Mouse (Mus musculus) lung, embryonic 14.5 days (tissue): Measurements from ENCODE around the gene Lama5. TPM values are rescaled to one million over a fixed set of nuclear protein-coding genes. Genes with fewer than 3 reads are reported as not detected.

Experiments used
- ATAC-seq: fragments of 200-750 bp; cut with Nextera tagmentation; 2 replicates; pipeline ENCODE4 v1.8.0; 2017; ENCODE audit warnings: mild to moderate bottlenecking, moderate TSS enrichment, moderate library complexity; ENCODE audit not compliant: insufficient read depth
- DNase-seq: peaks from one replicate; pipeline ENCODE4 v3.0.0-alpha.2; 2015
- H3K27ac ChIP-seq: fragments of 300-500 bp; sonication (generic); 2 replicates; pipeline ENCODE4 v1.5.1; 2014; ENCODE audit warnings: low read depth, mild to moderate bottlenecking, moderate library complexity
- H3K27me3 ChIP-seq: fragments of 300-500 bp; sonication (generic); 2 replicates; pipeline ENCODE4 v1.6.1; 2014; ENCODE audit warnings: low read length, control low read depth; ENCODE audit not compliant: insufficient read depth
- H3K36me3 ChIP-seq: fragments of 300-500 bp; sonication (generic); 2 replicates; pipeline ENCODE4 v1.6.1; 2014; ENCODE audit warnings: control low read depth; ENCODE audit not compliant: insufficient read depth
- H3K4me1 ChIP-seq: fragments of 300-500 bp; sonication (generic); 2 replicates; pipeline ENCODE4 v1.6.1; 2014; ENCODE audit warnings: antibody characterized with exemption, control low read depth; ENCODE audit not compliant: insufficient read depth
- H3K4me2 ChIP-seq: fragments of 300-500 bp; sonication (generic); 2 replicates; pipeline ENCODE4 v1.6.1; 2014; ENCODE audit warnings: mild to moderate bottlenecking
- H3K4me3 ChIP-seq: fragments of 300-500 bp; sonication (generic); 2 replicates; pipeline ENCODE4 v1.5.1; 2014; ENCODE audit warnings: low read depth, low read length
- H3K9ac ChIP-seq: fragments of 300-500 bp; sonication (generic); 2 replicates; pipeline ENCODE4 v1.6.1; 2014
- H3K9me3 ChIP-seq: fragments of 300-500 bp; sonication (generic); 2 replicates; pipeline ENCODE4 v1.6.1; 2016; ENCODE audit warnings: low read depth, low read length, control low read depth
- CTCF ChIP-seq: IDR thresholded peaks from 2 replicates; pipeline ENCODE4 v1.5.1; 2016; ENCODE audit warnings: antibody characterized with exemption, low read depth
- WGBS: fragments of 180-500 bp; shearing (Covaris S2); extraction: QIAGEN DNeasy Blood & Tissue Kit; methylation state at CpG from one replicate; pipeline ENCODE4 v1.1.7; 2014; 5-methylcytosine and 5-hydroxymethylcytosine counted together
- polyA plus RNA-seq: library from polyadenylated mRNA; unstranded; fragments of >200 nt; fragmentation: Nextera tagmentation; extraction: Ambion mirVana; gene quantifications from 2 replicates; pipeline ENCODE4 v1.2.1, GENCODE M21; 2014

Lama5 gene
- polyA plus RNA-seq, 1 experiment from 2014 or later: 95.0 TPM

- ATAC-seq (no peak), DNase-seq (no peak)
- no peak overlapping the region for H3K4me2 ChIP-seq
- no peaks in the 10 kb centered on the region for H3K4me1 ChIP-seq
- no peak overlapping the region for H3K4me3 ChIP-seq
- no peaks in the 10 kb centered on the region for H3K27me3 ChIP-seq
- no peak overlapping the region for H3K9ac ChIP-seq
- H3K27ac ChIP-seq: no peak overlapping the region
- H3K36me3 ChIP-seq: peaks cover 68% of the 10 kb centered on the region
- no peaks in the 10 kb centered on the region for H3K9me3 ChIP-seq
- whole genome bisulfite sequencing: 80% methylated on average over 10 of the region's 10 CpGs
- no peak for TF ChIP-seq CTCF
Measured at GRCm38 (mm10) chr2:180197323-180198037, 28.2 kb downstream of the Lama5 start.

- WGBS: 72% methylated on average over 11 of the region's 12 CpGs
- TF ChIP-seq CTCF: no peak
Measured at GRCm38 (mm10) chr2:180196610-180197322, 28.9 kb downstream of the Lama5 start.

GRCm38 (mm10) chr2:180187362-180187761, 38.3 kb downstream of the Lama5 start:
- WGBS: 84% methylated on average over 11 of the region's 11 CpGs
- Histone ChIP-seq H3K27ac (no peak overlapping the region), H3K9me3 (no peaks in the 10 kb centered on the region), H3K9ac (no peak overlapping the region), H3K4me3 (no peak overlapping the region), H3K4me1 (no peaks in the 10 kb centered on the region), H3K27me3 (no peaks in the 10 kb centered on the region), H3K4me2 (no peak overlapping the region), H3K36me3 (peaks cover 55% of the 10 kb centered on the region; the same call in 1 of the 2 replicates)
- TF ChIP-seq CTCF: no peak
- ATAC-seq: no peak
- DNase-seq: no peak

More at GRCm38 (mm10) chr2:180196610-180197322, 28.9 kb downstream of the Lama5 start:
- Histone ChIP-seq H3K4me1 (no peaks in the 10 kb centered on the region), H3K9ac (no peak overlapping the region), H3K27me3 (no peaks in the 10 kb centered on the region), H3K4me2 (no peak overlapping the region), H3K9me3 (no peaks in the 10 kb centered on the region), H3K36me3 (peaks cover 69% of the 10 kb centered on the region), H3K4me3 (no peak overlapping the region), H3K27ac (no peak overlapping the region)
- DNase-seq (no peak), ATAC-seq (no peak)

- Histone ChIP-seq H3K4me1 (no peaks in the 10 kb centered on the region), H3K36me3 (peaks cover 52% of the 10 kb centered on the region), H3K27ac (no peak overlapping the region), H3K9me3 (no peaks in the 10 kb centered on the region), H3K4me2 (no peak overlapping the region), H3K27me3 (no peaks in the 10 kb centered on the region), H3K9ac (no peak overlapping the region), H3K4me3 (no peak overlapping the region)
- no peak for DNase-seq
- ATAC-seq: no peak
- WGBS: 91% methylated on average over 14 of the region's 14 CpGs
- no peak for TF ChIP-seq CTCF
Measured at GRCm38 (mm10) chr2:180185686-180186085, 40.0 kb downstream of the Lama5 start.

- Histone ChIP-seq H3K4me2 (no peak overlapping the region), H3K4me3 (no peak overlapping the region), H3K27ac (no peak overlapping the region), H3K9ac (no peak overlapping the region), H3K36me3 (peaks cover 54% of the 10 kb centered on the region), H3K27me3 (no peaks in the 10 kb centered on the region), H3K9me3 (no peaks in the 10 kb centered on the region), H3K4me1 (no peaks in the 10 kb centered on the region)
- TF ChIP-seq CTCF: peak; percentile 29; the same call in 1 of the 2 replicates
- DNase-seq: no peak
- no peak for ATAC-seq
- 74% methylated on average over 6 of the region's 6 CpGs for WGBS
Measured at GRCm38 (mm10) chr2:180184752-180185109, 40.9 kb downstream of the Lama5 start.

DNA sequence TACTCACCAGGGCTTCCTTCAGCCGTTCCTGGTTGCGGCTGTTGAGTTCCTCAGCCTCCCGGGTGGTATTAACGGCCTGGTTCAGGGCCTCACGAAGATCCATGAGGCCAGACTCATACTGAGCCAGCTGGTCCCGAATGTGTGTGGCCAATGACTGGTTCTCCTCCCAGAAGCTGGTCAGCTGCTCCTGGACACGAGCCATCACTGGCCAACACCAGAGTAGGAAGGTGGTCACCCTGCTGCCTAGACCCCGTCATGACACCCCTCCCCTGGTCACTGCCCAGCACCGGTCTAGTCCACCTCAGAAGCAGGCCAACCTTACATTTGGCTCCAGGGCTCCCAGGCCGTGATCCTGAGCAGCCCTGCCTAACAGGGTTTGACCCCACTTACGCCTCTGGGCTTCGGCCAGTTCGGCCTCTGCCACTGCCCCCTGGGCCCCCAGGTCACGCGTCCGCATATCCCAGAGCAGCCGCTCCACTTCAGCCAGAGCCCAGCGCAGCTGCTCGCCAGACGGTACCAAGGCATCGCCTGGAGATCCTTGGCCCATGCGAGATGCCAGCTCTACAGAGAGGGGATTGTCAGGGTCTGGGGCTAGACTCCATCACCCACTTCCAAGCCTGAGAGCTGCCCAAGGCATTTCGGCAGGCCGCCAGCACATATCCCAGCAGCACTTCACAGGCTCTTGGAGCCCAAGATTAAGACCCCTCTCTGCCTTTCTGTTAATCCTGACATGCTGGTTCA, 41.5 kb downstream of the Lama5 start:
- ATAC-seq (no peak), DNase-seq (no peak)
- H3K27ac ChIP-seq: no peak overlapping the region
- no peak overlapping the region for H3K9ac ChIP-seq
- no peaks in the 10 kb centered on the region for H3K27me3 ChIP-seq
- H3K4me1 ChIP-seq: no peaks in the 10 kb centered on the region
- H3K4me2 ChIP-seq: no peak overlapping the region
- H3K4me3 ChIP-seq: no peak overlapping the region
- H3K9me3 ChIP-seq: no peaks in the 10 kb centered on the region
- WGBS: 79% methylated on average over 24 of the region's 24 CpGs
- TF ChIP-seq CTCF: no peak
- H3K36me3 ChIP-seq: peaks cover 59% of the 10 kb centered on the region

GRCm38 (mm10) chr2:180181542-180181941, 44.1 kb downstream of the Lama5 start:
- 87% methylated on average over 9 of the region's 9 CpGs for WGBS
- Histone ChIP-seq H3K9me3 (no peaks in the 10 kb centered on the region), H3K27ac (no peak overlapping the region), H3K4me3 (no peak overlapping the region), H3K9ac (no peak overlapping the region), H3K4me2 (no peak overlapping the region), H3K27me3 (no peaks in the 10 kb centered on the region), H3K4me1 (no peaks in the 10 kb centered on the region), H3K36me3 (peaks cover 69% of the 10 kb centered on the region)
- ATAC-seq: no peak
- no peak for TF ChIP-seq CTCF
- DNase-seq: no peak
